Mouse (Mus musculus) midbrain, embryonic 15.5 days (tissue): ENCODE measurements around the gene Rarg. TPM values are rescaled to one million over a fixed set of nuclear protein-coding genes. Genes with fewer than 3 reads are reported as not detected.

ENCODE experiments used
- ATAC-seq: fragments of 200-750 bp; cut with Nextera tagmentation; replicated peaks from 2 replicates; pipeline ENCODE4 v1.8.0; 2017; ENCODE audit warnings: moderate TSS enrichment
- H3K27ac ChIP-seq: fragments of 300-500 bp; sonication (generic); 2 replicates; pipeline ENCODE4 v1.5.1; 2015; ENCODE audit warnings: mild to moderate bottlenecking, inconsistent platforms
- H3K27me3 ChIP-seq: fragments of 300-500 bp; sonication (generic); replicated peaks from 2 replicates; pipeline ENCODE4 v1.6.1; 2015; ENCODE audit warnings: inconsistent platforms
- H3K36me3 ChIP-seq: fragments of 300-500 bp; sonication (generic); replicated peaks from 2 replicates; pipeline ENCODE4 v1.6.1; 2015; ENCODE audit warnings: inconsistent platforms
- H3K4me1 ChIP-seq: fragments of 300-500 bp; sonication (generic); 2 replicates; pipeline ENCODE4 v1.6.1; 2015; ENCODE audit warnings: inconsistent platforms
- H3K4me2 ChIP-seq: fragments of 300-500 bp; sonication (generic); 2 replicates; pipeline ENCODE4 v1.6.1; 2015; ENCODE audit warnings: inconsistent platforms, mild to moderate bottlenecking, moderate library complexity
- H3K4me3 ChIP-seq: fragments of 300-500 bp; sonication (generic); 2 replicates; pipeline ENCODE4 v1.5.1; 2015; ENCODE audit warnings: mild to moderate bottlenecking, inconsistent platforms
- H3K9ac ChIP-seq: fragments of 300-500 bp; sonication (generic); 2 replicates; pipeline ENCODE4 v1.6.1; 2015; ENCODE audit warnings: mild to moderate bottlenecking, inconsistent platforms
- H3K9me3 ChIP-seq: fragments of 300-500 bp; sonication (generic); 2 replicates; pipeline ENCODE4 v1.6.1; 2016; ENCODE audit warnings: inconsistent platforms
- WGBS: fragments of 180-500 bp; shearing (Covaris S2); methylation state at CpG from one replicate; pipeline ENCODE4 v1.1.7; 2015; ENCODE audit warnings: mixed read lengths; 5-methylcytosine and 5-hydroxymethylcytosine counted together
- polyA plus RNA-seq: library from polyadenylated mRNA; unstranded; fragments of >200 nt; fragmentation: Nextera tagmentation; extraction: Ambion mirVana; gene quantifications from 2 replicates; pipeline ENCODE4 v1.2.1, GENCODE M21; 2015

Gene Rarg
- polyA plus RNA-seq, 1 experiment from 2014 or later = 4.1 TPM

DNA sequence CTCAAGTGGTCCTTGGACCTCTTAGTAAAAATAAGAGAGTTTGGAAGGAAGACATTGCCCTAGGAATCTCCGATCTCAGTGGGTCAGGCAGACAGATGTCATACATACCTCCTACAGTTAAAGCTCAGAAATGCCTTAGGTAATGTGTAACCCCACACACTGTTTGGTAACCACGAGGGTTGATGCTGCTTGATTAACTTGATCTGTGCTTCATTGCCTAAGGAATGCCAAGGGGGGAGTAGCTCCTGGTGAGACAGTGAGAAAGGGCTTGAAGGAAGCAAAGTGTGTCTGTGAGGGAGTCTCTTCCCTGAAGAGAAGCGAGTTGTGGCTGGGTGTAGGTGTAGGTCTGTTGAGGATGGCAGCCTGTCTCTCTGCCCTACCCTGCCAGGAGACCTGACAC, 50.0 kb downstream of the Rarg start:
- H3K4me2 ChIP-seq = no peak overlapping the region
- no peak overlapping the region for H3K9ac ChIP-seq
- H3K36me3 ChIP-seq = peaks cover 45% of the 10 kb centered on the region

DNA sequence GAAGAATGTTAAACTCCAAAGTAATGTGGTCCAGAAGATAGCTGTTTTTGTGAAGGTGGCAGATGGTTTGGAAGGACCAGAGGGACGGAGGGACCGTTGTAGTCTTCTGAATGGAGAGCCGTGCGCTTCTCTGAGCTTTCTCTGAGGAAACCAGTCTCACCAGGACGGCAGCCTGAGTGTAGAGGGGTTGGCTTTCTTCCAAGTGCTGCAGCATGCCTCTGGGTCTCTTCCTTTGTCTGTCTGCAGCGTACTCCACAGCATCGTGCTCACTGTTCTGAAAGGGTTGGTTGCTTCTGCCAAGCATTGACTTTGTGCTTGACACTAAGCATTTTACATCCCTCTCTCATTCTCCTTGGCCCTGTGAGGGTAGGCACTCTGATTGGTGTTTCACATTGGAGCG, 51.5 kb downstream of the Rarg start:
- H3K9me3 ChIP-seq = no peaks in the 10 kb centered on the region
- WGBS = 29% methylated on average over 8 of the region's 8 CpGs
- peaks cover 46% of the 10 kb centered on the region for H3K4me1 ChIP-seq
- H3K27ac ChIP-seq = peak overlapping the region; percentile 100
- peak overlapping the region; percentile 77 for H3K4me2 ChIP-seq
- peak overlapping the region; percentile 93 for H3K4me3 ChIP-seq
- no peaks in the 10 kb centered on the region for H3K27me3 ChIP-seq
- no peak for ATAC-seq
- peak overlapping the region; percentile 19 for H3K9ac ChIP-seq
- H3K36me3 ChIP-seq = peaks cover 34% of the 10 kb centered on the region

More for the DNA sequence above, 50.0 kb downstream of the Rarg start:
- Histone ChIP-seq H3K9me3 (no peaks in the 10 kb centered on the region), H3K4me3 (no peak overlapping the region), H3K27ac (no peak overlapping the region), H3K27me3 (no peaks in the 10 kb centered on the region), H3K4me1 (peaks cover 43% of the 10 kb centered on the region)
- no peak for ATAC-seq
- 80% methylated on average over 3 of the region's 3 CpGs for WGBS

DNA sequence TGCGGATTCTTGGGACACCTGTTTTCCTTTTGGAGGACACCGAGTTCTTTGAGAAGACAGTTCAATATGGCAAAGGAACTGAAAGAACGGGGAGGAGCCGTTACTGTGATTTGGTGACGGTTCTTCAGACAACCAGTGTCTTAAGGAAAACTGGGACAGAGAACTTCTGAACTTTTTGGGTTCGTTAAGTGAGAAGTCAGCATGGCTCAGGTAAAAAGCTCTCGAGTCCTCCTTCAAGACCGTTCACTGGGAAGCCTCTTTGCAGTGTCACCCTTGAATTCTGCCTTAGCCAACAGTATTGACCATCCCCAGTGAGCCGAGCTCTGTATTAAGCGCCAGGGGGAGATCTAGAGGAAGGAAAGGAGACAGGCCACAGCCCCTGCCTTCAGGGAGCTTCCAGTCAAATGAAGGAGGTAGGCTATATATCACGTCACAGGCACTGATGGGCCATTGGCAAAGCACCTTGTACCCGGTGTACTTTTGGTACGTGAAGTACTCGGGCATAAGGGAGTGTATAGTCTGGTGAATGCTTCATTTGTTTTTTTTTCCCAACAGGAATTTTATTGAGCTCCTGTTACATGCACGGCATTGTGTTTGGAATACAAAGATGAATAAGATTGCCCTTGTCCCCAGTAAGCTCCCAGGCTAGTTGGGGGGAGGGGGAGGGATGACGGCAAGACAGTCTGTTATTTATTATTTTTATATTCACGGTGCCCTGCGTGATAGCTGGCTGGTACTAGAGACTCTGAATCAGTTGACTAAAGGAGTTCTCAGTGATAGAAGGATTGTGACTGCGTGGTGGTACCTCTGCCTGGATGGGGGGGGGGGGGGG, 52.4 kb downstream of the Rarg start, which contains the start of gene Csad:
Csad (minus strand) TSS at position 51 of the 832 bp plus-strand sequence.
- Histone ChIP-seq H3K9ac (peak within 1 kb of the TSS; percentile 90), H3K4me2 (peak within 1 kb of the TSS; percentile 77), H3K27ac (peak within 1 kb of the TSS; percentile 100), H3K4me3 (peak within 1 kb of the TSS; percentile 93), H3K27me3 (no peaks in the 10 kb centered on the region), H3K36me3 (peaks cover 26% of the 10 kb centered on the region), H3K9me3 (no peaks in the 10 kb centered on the region), H3K4me1 (peaks cover 46% of the 10 kb centered on the region)
- no peak for ATAC-seq
- WGBS = 64% methylated on average over 19 of the region's 19 CpGs

DNA sequence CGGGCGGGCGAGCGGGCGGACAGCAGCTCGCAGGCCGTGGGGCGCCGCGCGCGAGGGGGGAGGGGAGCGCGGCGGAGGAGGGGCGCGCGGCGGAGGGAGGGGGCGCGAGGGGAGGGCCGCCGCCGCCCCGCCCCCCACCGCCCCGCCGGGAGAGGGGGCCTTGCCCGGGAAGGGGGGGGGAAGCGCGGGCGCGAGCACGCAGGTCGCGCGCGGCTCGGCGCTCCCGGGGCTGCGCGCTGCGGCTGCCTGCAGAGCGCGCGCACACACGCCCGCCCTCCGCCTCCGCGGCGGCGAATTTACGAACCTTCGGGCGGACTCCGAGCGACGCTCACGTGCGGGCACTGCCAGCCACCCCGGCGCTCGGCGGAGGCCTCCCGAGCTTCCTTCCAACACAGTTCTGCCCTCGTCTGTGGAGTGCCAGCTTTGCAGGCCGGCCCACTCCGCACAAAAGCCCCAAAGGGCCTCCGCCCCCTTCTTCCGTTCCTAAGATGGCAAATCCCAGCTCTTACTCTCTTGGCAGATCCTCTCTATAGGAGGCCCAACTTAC, 53.4 kb downstream of the Rarg start:
- Histone ChIP-seq H3K4me3 (peak overlapping the region; percentile 93), H3K4me1 (peaks cover 46% of the 10 kb centered on the region), H3K9me3 (no peaks in the 10 kb centered on the region), H3K27ac (peak overlapping the region; percentile 100), H3K4me2 (peak overlapping the region; percentile 77), H3K36me3 (peaks cover 18% of the 10 kb centered on the region), H3K27me3 (no peaks in the 10 kb centered on the region), H3K9ac (peak overlapping the region; percentile 90)
- under 1% methylated on average over 43 of the region's 72 CpGs for WGBS
- peak; percentile 55 for ATAC-seq

DNA sequence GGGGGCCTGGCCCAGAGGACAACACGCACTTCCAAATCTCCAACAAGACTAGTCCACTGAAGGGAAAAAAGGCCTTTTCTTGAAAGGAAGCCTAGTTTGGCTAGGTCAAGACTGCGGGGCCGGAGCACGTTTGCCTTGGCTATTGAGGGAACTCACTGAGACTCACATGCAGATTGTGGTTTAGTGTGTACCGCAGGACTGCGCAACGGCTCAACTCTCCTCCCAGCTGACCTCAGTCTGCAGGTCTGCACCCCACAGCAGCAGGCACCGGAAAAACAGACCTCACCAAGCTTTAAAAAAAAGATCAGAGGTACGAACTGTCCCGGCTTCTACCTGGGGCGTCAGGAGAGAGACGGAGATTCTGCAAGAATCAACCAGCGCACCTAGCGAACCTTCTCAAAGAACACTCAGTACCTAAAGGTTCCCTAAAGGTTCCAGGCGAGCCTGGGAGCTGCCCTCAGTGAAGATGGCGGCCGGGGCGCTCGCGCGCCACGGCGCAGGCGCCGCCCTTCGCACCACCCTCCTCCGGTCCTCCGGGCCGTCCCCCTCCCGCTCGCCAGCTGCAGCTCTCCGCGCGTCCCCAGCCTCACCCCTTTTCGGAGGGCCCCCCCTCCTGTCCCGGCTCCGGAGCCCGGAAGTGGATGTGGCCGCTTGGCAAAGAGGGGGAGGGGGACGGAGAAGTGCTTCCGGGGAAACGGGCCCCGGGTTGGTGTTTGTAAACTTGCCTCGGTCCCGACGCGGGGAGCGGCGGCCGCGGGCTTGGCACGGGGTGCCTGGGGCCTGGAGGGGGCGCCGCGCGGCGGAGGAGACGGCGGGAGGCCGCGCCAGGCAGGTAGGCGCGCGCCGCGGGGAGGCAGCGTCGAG, 54.1 kb downstream of the Rarg start, which contains the start of gene Zfp740:
Zfp740 (plus strand) TSS at position 279 of the 864 bp plus-strand sequence.
- Histone ChIP-seq H3K27ac (peak within 1 kb of the TSS; percentile 100), H3K9me3 (no peaks in the 10 kb centered on the region), H3K4me1 (peaks cover 46% of the 10 kb centered on the region), H3K36me3 (peaks cover 11% of the 10 kb centered on the region), H3K27me3 (no peaks in the 10 kb centered on the region), H3K9ac (peak within 1 kb of the TSS; percentile 90), H3K4me3 (peak within 1 kb of the TSS; percentile 93), H3K4me2 (peak within 1 kb of the TSS; percentile 77)
- under 1% methylated on average over 35 of the region's 68 CpGs for WGBS
- ATAC-seq = peak; percentile 97

DNA sequence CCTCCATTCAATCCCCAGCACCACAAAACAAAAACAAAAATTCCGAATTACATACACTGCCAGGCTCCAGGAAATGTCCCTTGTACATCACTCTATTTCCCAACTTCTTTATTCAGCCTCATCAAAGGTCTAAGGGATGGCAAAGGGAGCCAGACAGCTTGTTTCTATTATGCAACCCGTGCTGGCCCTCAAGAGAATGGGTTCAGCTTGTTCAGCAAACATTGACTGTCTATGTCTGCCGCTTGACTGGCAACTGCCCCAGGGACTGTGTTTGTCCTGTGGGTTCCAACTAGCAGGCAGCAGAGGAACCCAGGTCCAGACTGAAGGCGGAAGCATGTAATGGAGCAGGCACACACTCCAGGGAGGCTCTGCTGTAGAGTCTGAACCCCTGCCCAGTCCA, 58.5 kb downstream of the Rarg start:
- H3K9me3 ChIP-seq = no peaks in the 10 kb centered on the region
- no peak for ATAC-seq
- 73% methylated on average over 4 of the region's 4 CpGs for WGBS
- H3K36me3 ChIP-seq = no peaks in the 10 kb centered on the region
- no peak overlapping the region for H3K27ac ChIP-seq
- H3K9ac ChIP-seq = no peak overlapping the region
- H3K27me3 ChIP-seq = no peaks in the 10 kb centered on the region
- H3K4me2 ChIP-seq = no peak overlapping the region
- no peak overlapping the region for H3K4me3 ChIP-seq
- peaks cover 8% of the 10 kb centered on the region for H3K4me1 ChIP-seq

DNA sequence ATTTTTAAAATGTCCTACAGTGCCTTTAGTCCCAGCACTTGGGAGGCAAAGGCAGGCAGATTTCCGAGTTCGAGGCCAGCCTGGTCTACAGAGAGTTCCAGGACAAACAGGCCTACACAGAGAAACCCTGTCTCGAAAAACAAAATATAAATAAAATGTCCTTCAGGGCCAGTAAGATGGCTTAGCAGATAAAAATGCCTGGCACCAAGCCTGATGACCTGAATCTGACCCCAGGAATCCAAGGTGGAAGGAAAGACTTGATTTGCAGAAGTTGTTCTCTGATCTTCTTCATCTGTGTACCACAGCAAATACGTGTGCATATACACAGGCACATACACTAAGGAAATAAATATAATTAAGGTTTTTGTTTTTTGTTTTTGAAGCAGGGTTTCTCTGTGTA, 61.9 kb downstream of the Rarg start:
- ATAC-seq = no peak
- whole genome bisulfite sequencing = 86% methylated on average over 4 of the region's 4 CpGs
- Histone ChIP-seq H3K27me3 (no peaks in the 10 kb centered on the region), H3K9ac (no peak overlapping the region), H3K27ac (no peak overlapping the region), H3K9me3 (no peaks in the 10 kb centered on the region), H3K36me3 (no peaks in the 10 kb centered on the region), H3K4me2 (no peak overlapping the region), H3K4me1 (no peaks in the 10 kb centered on the region), H3K4me3 (no peak overlapping the region)

DNA sequence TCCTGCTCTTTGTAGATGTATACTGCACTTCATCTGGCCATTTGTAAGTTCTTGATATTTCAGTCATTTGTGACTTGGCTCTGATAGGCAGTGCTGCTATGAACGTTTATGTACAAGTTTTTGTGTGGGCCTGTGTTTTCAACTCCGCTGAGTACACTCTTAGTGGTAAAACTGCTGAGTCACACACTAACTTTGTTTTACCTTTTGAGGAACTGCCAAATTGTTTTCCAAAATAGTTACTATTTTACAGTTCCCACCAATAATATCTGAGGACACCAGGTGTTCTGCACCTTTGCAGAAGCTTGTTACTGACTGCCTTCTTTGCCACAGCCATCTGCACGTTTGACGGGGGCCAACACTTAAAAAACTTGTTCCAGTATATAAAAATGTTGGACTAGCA, 62.9 kb downstream of the Rarg start:
- Histone ChIP-seq H3K4me2 (no peak overlapping the region), H3K4me3 (no peak overlapping the region), H3K9ac (no peak overlapping the region), H3K9me3 (no peaks in the 10 kb centered on the region), H3K27ac (no peak overlapping the region), H3K36me3 (no peaks in the 10 kb centered on the region), H3K27me3 (no peaks in the 10 kb centered on the region), H3K4me1 (no peaks in the 10 kb centered on the region)
- WGBS = 86% methylated on average over 4 of the region's 4 CpGs
- no peak for ATAC-seq

DNA sequence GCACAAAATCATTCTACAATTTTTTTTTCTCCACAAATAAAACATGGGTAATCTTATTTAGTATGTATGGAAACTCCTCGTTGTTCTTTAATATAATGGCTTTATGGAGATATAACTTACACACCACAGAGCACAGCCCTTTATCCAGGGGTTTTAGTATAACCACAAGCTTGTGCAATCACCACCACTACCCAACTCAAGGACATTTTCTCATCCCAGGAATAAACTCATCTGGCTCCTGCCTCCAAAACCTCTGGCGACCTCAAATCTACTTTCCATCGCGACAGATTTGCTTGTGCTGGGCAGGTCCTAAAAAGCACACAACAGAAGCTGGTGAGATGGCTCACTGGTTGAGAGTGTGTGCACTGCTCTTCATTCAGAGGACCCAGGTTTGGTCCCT, 63.7 kb downstream of the Rarg start:
- 88% methylated on average over 4 of the region's 4 CpGs for WGBS

DNA sequence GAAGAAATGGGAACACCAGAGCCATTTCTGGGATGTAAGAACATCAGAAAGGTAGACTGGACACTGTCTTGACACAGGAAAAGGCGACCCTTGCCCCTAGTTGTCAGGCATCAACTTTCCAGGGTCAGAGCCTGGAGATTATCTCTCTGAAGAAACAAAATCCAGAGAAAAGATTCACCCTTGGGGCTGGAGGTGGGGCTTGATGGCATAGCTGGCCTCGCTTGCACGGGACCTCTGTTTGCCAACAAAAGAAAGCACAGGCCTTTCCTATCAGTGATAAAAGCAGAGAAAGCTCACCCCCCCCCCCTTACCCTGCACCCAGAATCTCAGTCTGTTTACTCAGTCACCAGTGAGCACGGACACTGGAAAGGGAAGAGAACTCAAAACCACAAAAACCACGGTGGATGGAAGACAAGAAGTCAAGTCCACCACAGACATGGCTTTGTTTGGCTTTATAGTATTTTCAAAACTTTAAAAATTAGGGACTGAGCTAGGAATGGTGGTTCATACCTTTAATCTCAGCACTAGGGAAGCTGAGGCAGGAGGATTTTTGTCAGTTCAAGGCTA, 64.4 kb downstream of the Rarg start:
- H3K9me3 ChIP-seq = no peaks in the 10 kb centered on the region
- H3K27ac ChIP-seq = no peak overlapping the region
- ATAC-seq = no peak
- H3K9ac ChIP-seq = no peak overlapping the region
- WGBS = 69% methylated on average over 5 of the region's 5 CpGs
- no peak overlapping the region for H3K4me2 ChIP-seq
- no peaks in the 10 kb centered on the region for H3K4me1 ChIP-seq
- H3K4me3 ChIP-seq = no peak overlapping the region
- H3K27me3 ChIP-seq = no peaks in the 10 kb centered on the region
- H3K36me3 ChIP-seq = no peaks in the 10 kb centered on the region

More for the DNA sequence above, 63.7 kb downstream of the Rarg start:
- ATAC-seq = no peak
- no peaks in the 10 kb centered on the region for H3K27me3 ChIP-seq
- no peak overlapping the region for H3K27ac ChIP-seq
- no peaks in the 10 kb centered on the region for H3K36me3 ChIP-seq
- no peaks in the 10 kb centered on the region for H3K4me1 ChIP-seq
- no peak overlapping the region for H3K4me2 ChIP-seq
- no peak overlapping the region for H3K9ac ChIP-seq
- no peak overlapping the region for H3K4me3 ChIP-seq
- no peaks in the 10 kb centered on the region for H3K9me3 ChIP-seq

DNA sequence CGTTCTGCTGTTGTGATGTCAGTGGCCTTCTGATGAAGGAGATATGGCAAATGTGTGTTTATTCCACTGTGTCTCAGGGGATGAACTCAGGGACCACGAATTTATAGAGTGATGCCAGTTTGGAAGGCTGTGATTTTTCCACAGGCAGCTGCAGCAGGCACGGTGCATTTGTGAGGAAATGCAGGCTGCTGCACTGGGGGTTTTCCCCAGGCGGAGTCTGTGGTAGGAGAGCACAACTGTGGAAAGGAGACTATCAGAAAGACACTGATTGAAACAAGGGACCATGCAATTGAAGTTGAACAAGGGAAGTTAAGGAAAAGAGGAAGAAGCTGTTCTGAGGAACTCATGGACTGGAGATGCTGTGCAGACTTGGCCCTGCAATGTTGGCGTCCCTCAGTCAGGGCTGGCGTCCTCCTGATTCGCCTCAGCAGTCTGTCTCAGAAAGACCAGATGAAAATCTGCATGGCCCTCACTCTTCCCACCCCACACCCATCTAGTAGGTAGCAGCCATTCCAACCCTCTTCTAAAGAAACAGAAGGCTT, 65.0 kb downstream of the Rarg start:
- H3K9me3 ChIP-seq = no peaks in the 10 kb centered on the region
- no peak overlapping the region for H3K4me2 ChIP-seq
- no peaks in the 10 kb centered on the region for H3K4me1 ChIP-seq
- WGBS = 74% methylated on average over 7 of the region's 7 CpGs
- H3K4me3 ChIP-seq = no peak overlapping the region
- no peak for ATAC-seq
- H3K27ac ChIP-seq = no peak overlapping the region
- no peaks in the 10 kb centered on the region for H3K27me3 ChIP-seq
- H3K9ac ChIP-seq = no peak overlapping the region
- H3K36me3 ChIP-seq = no peaks in the 10 kb centered on the region

DNA sequence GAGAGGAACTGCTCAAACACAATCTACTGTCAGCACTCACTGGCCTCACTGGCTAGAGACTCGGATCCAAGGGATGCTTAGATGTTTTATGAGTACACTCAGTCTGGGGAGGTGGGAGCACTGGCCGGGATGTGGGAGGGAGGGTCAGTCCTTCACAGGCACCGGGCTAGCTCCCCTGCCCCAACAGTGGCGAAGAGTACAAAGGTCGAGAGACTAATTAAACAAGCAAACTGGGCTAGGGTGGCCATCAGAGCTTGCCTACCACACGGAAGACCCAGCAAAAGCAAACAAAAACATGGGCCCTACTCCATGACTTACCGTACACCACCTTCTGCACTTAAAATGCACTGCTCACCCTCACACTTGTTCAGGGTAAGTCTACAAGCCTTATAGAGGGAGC, 65.6 kb downstream of the Rarg start:
- H3K27me3 ChIP-seq = no peaks in the 10 kb centered on the region
- H3K27ac ChIP-seq = no peak overlapping the region
- H3K9me3 ChIP-seq = no peaks in the 10 kb centered on the region
- H3K4me2 ChIP-seq = no peak overlapping the region
- WGBS = 76% methylated on average over 7 of the region's 7 CpGs
- no peak overlapping the region for H3K4me3 ChIP-seq
- no peak for ATAC-seq
- H3K9ac ChIP-seq = no peak overlapping the region
- no peaks in the 10 kb centered on the region for H3K4me1 ChIP-seq
- H3K36me3 ChIP-seq = no peaks in the 10 kb centered on the region
